Mouse (Mus musculus): Measurements from ENCODE around the gene Xrcc4.

Gene Xrcc4

DNA sequence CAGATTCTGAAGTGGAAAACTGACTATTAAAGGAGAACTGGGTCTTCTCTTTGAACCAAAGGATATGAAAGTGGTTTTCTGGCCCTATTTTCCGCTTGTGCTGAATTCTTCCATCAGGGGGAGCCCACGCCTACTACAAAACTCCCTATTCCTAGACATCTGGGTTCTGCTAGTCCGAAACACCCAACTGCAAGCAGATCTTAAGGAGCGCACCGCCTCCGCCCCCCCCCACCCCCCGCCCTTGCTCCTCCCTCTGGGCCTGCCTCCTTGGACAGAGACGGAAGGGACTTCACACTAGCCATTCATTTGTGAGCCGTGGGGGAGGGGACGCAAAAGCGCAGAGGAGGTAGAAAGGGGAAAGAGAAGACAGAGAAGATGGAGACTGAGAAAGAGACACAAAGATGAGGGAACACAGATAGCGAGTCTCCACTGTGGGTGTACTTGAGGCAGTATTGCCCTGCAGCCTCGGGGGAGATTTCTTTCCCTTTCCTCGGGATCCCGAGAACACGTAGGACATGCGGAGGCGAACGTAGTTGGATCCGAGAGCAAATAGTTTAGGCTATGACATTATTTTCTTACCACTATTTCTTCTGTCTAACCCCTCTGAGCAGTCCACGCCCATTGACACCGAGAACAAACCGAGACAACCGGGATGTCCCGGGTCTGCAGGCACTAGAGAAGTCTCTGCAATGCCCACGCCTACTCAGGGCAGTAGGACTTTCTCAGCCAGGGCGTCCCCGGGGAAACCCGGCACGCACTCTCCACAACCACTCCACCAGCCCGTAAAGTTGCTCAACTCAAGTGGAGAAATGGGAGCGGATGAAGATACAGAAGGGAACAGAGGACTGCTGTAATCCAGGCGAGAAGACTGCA lies 348.9 kb downstream of the Xrcc4 start:
- in situ Hi-C loops (cut with MboI, MseI), result loop anchor here in 1 of 2 experiments (25.0 kb wide), 1 partner anchor 1947 kb away; no protein-coding TSS in a partner anchor

DNA sequence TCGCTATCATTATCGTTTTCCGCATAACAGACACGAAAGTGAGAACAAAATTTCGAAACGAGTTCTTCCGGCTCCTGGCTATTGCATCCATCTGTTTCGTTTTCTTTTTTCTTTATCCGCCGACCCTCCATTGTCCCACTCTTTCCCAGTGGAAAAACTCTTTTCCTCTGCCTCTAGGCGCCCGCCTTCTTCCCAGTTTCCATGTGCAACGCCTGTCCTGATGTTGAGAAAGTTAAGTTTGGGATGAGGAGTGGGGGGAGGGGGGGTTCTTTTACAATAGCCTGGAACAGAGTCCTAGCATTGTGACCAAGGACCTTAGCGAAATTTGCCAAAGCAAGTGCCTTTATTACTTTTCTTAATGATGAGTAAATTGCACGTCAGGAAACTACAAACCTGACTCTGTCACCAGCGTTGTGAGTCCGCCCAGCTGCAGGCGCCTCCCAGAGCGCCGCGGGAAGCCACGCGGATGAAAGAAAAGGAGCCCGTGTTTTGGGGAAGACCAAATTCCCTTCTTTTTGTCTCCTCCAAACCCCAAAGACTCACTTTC lies 349.6 kb downstream of the Xrcc4 start:
- in situ Hi-C loops (cut with MboI, MseI), result loop anchor here in 1 of 2 experiments (25.0 kb wide), 1 partner anchor 1948 kb away; no protein-coding TSS in a partner anchor

DNA sequence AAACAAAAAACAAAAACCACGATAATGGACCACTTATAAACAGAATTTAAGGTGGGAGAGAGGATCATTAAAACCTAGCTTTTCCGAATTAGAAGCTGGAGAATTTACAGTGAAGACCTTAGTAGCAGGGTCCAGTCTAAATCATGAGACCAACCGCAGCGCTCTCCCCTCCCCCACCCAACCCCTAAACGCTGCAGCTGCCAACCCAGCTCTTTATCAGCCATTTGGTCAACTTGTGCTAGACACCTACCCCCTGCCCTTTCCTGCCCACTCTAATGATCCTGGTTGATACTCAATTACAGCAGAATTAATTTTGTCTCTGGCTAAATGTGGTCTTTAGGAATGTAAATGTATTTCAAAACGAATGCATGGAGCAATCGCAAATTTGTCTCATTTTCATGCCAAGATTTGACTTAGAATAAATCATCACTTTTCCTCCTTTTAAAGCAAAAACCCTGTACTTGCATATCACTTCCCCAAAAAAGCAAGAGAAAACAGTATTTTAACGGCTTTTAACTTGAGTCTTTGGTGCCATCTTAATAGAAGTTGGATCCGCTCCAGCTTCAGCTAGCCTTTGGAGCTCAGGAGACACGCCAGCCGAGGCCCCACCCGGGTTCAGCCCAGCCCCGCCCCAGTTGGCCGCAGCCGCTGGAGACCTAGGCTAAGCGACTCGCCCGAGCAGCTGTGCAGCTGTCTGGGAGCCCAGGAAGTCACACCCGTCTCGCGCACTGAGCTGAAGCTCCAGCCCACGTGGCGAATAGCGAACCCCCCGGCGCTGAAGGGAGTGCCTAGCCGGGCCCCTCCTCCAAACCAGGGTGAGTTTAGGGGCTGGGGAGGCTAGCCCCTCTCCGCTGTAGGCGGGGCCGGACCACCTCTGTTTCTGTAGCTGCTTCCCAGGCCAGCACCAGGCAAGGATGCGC lies 350.4 kb downstream of the Xrcc4 start:
- in situ Hi-C loops (cut with MboI, MseI), result loop anchor here in 1 of 2 experiments (25.0 kb wide), 1 partner anchor 1948 kb away; no protein-coding TSS in a partner anchor

DNA sequence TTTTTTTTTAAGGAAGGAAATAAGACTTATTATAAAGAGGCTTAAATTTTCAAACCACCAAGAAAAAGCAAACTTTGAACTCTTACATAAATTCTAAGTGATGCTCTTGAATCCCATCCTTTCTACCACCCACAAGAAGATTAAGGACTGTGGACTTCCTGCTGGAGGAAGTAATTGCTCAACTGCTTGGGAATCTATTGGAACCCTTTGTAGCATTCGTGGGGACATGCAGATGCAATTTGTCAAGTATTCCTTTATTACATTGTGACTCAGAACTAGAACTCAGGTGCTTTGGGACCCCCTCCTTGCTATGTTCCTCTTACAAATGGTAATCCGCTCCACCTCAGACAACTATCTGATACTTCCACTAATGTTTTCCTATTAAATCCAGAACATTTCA lies 351.1 kb downstream of the Xrcc4 start:
- in situ Hi-C loops (cut with MboI, MseI), result loop anchor here in 1 of 2 experiments (25.0 kb wide), 1 partner anchor 1949 kb away; no protein-coding TSS in a partner anchor

DNA sequence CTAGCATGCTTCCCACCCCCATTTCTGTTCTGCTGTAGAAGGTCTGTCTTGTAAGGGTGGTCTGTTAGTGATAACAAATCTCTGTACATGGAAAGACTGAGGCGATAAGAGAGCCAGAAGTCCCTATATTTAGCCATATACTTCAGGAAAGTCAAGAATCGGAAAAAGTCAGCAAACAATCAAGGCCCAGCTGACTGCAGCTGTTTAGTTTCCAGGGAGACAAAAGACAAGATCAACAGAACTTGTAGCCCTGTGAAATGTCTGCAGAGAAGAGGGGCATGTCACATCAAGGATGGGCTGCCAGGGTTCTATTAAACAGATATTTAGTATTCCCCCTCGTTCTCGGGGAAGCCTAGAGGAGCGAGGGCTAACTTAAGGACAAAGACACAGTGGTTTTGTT lies 354.3 kb downstream of the Xrcc4 start:
- in situ Hi-C loops (cut with MboI, MseI), result loop anchor here in 1 of 2 experiments (25.0 kb wide), 1 partner anchor 1952 kb away; no protein-coding TSS in a partner anchor

DNA sequence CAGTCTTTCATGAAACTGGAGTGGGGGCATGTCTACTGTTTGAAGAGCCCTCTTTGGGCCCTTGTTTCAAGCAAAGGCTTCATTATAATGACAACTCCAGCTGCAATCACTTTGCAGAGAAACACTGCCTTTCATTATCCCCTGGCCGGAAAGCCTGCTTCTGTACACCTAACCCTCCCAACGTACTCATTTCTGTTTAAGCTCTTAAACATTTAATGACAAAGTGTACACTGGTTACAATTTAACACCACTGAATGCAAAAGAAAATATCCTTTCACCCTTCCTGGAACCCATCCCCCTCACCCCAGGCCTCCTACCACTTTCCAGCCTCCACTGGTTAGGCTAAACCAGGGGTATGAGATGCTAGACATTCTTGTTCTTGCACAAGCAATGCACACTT lies 362.9 kb downstream of the Xrcc4 start:
- in situ Hi-C loops (cut with MboI, MseI), result loop anchor here in 1 of 2 experiments (25.0 kb wide), 1 partner anchor 1961 kb away; no protein-coding TSS in a partner anchor
